Mouse (Mus musculus): Measurements from ENCODE around the gene Pla2g2d. TPM values are rescaled to one million over a fixed set of nuclear protein-coding genes. Genes with fewer than 3 reads are reported as not detected.

The Pla2g2d gene
- polyA plus RNA-seq, 1 experiment from 2014 or later: not detected

GRCm38 (mm10) chr4:138782098-138782497 lies 6.6 kb downstream of the Pla2g2d start:
- H3K36me3 ChIP-seq: no peaks in the 10 kb centered on the region
- no peak for ATAC-seq (ENCODE audit: extremely low read depth, insufficient number of reproducible peaks, low FRiP score, low TSS enrichment)
- H3K9ac ChIP-seq: no peak overlapping the region
- WGBS: 80% methylated on average over 6 of the region's 6 CpGs
- H3K4me2 ChIP-seq: no peak overlapping the region
- H3K9me3 ChIP-seq: no peaks in the 10 kb centered on the region
- H3K27me3 ChIP-seq (replicated peaks): peaks cover 46% of the 10 kb centered on the region
- H3K4me1 ChIP-seq: no peaks in the 10 kb centered on the region
- H3K4me3 ChIP-seq: no peak overlapping the region
- H3K27ac ChIP-seq (replicated peaks): no peak overlapping the region

- H3K4me3 ChIP-seq: no peak overlapping the region
- no peak for ATAC-seq (ENCODE audit: extremely low read depth, insufficient number of reproducible peaks, low FRiP score, low TSS enrichment)
- H3K9me3 ChIP-seq: no peaks in the 10 kb centered on the region
- no peaks in the 10 kb centered on the region for H3K36me3 ChIP-seq
- no peaks in the 10 kb centered on the region for H3K4me1 ChIP-seq
- no peak overlapping the region for H3K9ac ChIP-seq
- H3K27ac ChIP-seq (replicated peaks): no peak overlapping the region
- H3K27me3 ChIP-seq (replicated peaks): peaks cover 33% of the 10 kb centered on the region
- WGBS: 54% methylated on average over 4 of the region's 4 CpGs
- H3K4me2 ChIP-seq: no peak overlapping the region
Observed at GRCm38 (mm10) chr4:138785721-138786120, 10.2 kb downstream of the Pla2g2d start.

GRCm38 (mm10) chr4:138786141-138786540 lies 10.6 kb downstream of the Pla2g2d start:
- WGBS: 61% methylated on average over 4 of the region's 4 CpGs
- no peak overlapping the region for H3K4me2 ChIP-seq
- H3K9me3 ChIP-seq: no peaks in the 10 kb centered on the region
- H3K27me3 ChIP-seq (replicated peaks): peaks cover 36% of the 10 kb centered on the region
- H3K9ac ChIP-seq: no peak overlapping the region
- H3K27ac ChIP-seq (replicated peaks): no peak overlapping the region
- H3K36me3 ChIP-seq: no peaks in the 10 kb centered on the region
- H3K4me3 ChIP-seq: no peak overlapping the region
- no peaks in the 10 kb centered on the region for H3K4me1 ChIP-seq
- ATAC-seq (ENCODE audit: extremely low read depth, insufficient number of reproducible peaks, low FRiP score, low TSS enrichment): no peak

- Histone ChIP-seq H3K27ac (replicated peaks) (no peak overlapping the region), H3K4me3 (no peak overlapping the region), H3K27me3 (replicated peaks) (peaks cover 39% of the 10 kb centered on the region), H3K36me3 (no peaks in the 10 kb centered on the region), H3K9ac (no peak overlapping the region), H3K9me3 (no peaks in the 10 kb centered on the region), H3K4me2 (no peak overlapping the region), H3K4me1 (no peaks in the 10 kb centered on the region)
- WGBS: 67% methylated on average over 4 of the region's 4 CpGs
- no peak for ATAC-seq (ENCODE audit: extremely low read depth, insufficient number of reproducible peaks, low FRiP score, low TSS enrichment)
Observed at GRCm38 (mm10) chr4:138788381-138788780, 12.8 kb downstream of the Pla2g2d start.

GRCm38 (mm10) chr4:138791452-138791851 lies 15.9 kb downstream of the Pla2g2d start:
- ATAC-seq (ENCODE audit: extremely low read depth, insufficient number of reproducible peaks, low FRiP score, low TSS enrichment): no peak

GRCm38 (mm10) chr4:138792599-138792998 lies 17.1 kb downstream of the Pla2g2d start:
- 42% methylated on average over 9 of the region's 9 CpGs for WGBS
- no peak for ATAC-seq (ENCODE audit: extremely low read depth, insufficient number of reproducible peaks, low FRiP score, low TSS enrichment)
- H3K4me1 ChIP-seq: no peaks in the 10 kb centered on the region
- no peak overlapping the region for H3K4me2 ChIP-seq
- no peak overlapping the region for H3K9ac ChIP-seq
- no peaks in the 10 kb centered on the region for H3K36me3 ChIP-seq
- no peak overlapping the region for H3K4me3 ChIP-seq
- peaks cover 39% of the 10 kb centered on the region for H3K27me3 ChIP-seq (replicated peaks)
- no peak overlapping the region for H3K27ac ChIP-seq (replicated peaks)
- no peaks in the 10 kb centered on the region for H3K9me3 ChIP-seq

More at GRCm38 (mm10) chr4:138791452-138791851, 15.9 kb downstream of the Pla2g2d start:
- H3K9ac ChIP-seq: no peak overlapping the region
- H3K4me1 ChIP-seq: no peaks in the 10 kb centered on the region
- H3K4me3 ChIP-seq: no peak overlapping the region
- peaks cover 39% of the 10 kb centered on the region for H3K27me3 ChIP-seq (replicated peaks)
- no peaks in the 10 kb centered on the region for H3K9me3 ChIP-seq
- WGBS: 49% methylated on average over 6 of the region's 6 CpGs
- H3K4me2 ChIP-seq: no peak overlapping the region
- H3K36me3 ChIP-seq: no peaks in the 10 kb centered on the region
- no peak overlapping the region for H3K27ac ChIP-seq (replicated peaks)

- ATAC-seq (ENCODE audit: extremely low read depth, insufficient number of reproducible peaks, low FRiP score, low TSS enrichment): no peak
- no peak overlapping the region for H3K4me3 ChIP-seq
- no peak overlapping the region for H3K27ac ChIP-seq (replicated peaks)
- no peaks in the 10 kb centered on the region for H3K4me1 ChIP-seq
- no peak overlapping the region for H3K4me2 ChIP-seq
- no peaks in the 10 kb centered on the region for H3K36me3 ChIP-seq
- WGBS: 43% methylated on average over 2 of the region's 2 CpGs
- peaks cover 32% of the 10 kb centered on the region for H3K27me3 ChIP-seq (replicated peaks)
- no peak overlapping the region for H3K9ac ChIP-seq
- no peaks in the 10 kb centered on the region for H3K9me3 ChIP-seq
Observed at GRCm38 (mm10) chr4:138793276-138793675, 17.7 kb downstream of the Pla2g2d start.

GRCm38 (mm10) chr4:138794344-138794743 lies 18.8 kb downstream of the Pla2g2d start:
- 80% methylated on average over 6 of the region's 6 CpGs for WGBS
- Histone ChIP-seq H3K27ac (replicated peaks) (no peak overlapping the region), H3K4me1 (no peaks in the 10 kb centered on the region), H3K27me3 (replicated peaks) (peaks cover 24% of the 10 kb centered on the region), H3K4me3 (no peak overlapping the region), H3K36me3 (no peaks in the 10 kb centered on the region), H3K9ac (no peak overlapping the region), H3K9me3 (no peaks in the 10 kb centered on the region), H3K4me2 (no peak overlapping the region)
- no peak for ATAC-seq (ENCODE audit: extremely low read depth, insufficient number of reproducible peaks, low FRiP score, low TSS enrichment)

GRCm38 (mm10) chr4:138796513-138797216 lies 21.1 kb downstream of the Pla2g2d start:
- H3K4me2 ChIP-seq: no peak overlapping the region
- H3K9me3 ChIP-seq: no peaks in the 10 kb centered on the region
- H3K4me3 ChIP-seq: no peak overlapping the region
- 40% methylated on average over 6 of the region's 6 CpGs for WGBS
- peaks cover 18% of the 10 kb centered on the region for H3K27me3 ChIP-seq (replicated peaks)
- H3K36me3 ChIP-seq: no peaks in the 10 kb centered on the region
- H3K4me1 ChIP-seq: peaks cover 9% of the 10 kb centered on the region
- no peak for ATAC-seq (ENCODE audit: extremely low read depth, insufficient number of reproducible peaks, low FRiP score, low TSS enrichment)
- no peak overlapping the region for H3K9ac ChIP-seq
- H3K27ac ChIP-seq (replicated peaks): no peak overlapping the region

GRCm38 (mm10) chr4:138797217-138797570 lies 21.7 kb downstream of the Pla2g2d start:
- Histone ChIP-seq H3K27me3 (replicated peaks) (peaks cover 20% of the 10 kb centered on the region), H3K36me3 (no peaks in the 10 kb centered on the region), H3K4me1 (peaks cover 9% of the 10 kb centered on the region), H3K4me2 (no peak overlapping the region), H3K4me3 (no peak overlapping the region), H3K9me3 (no peaks in the 10 kb centered on the region), H3K9ac (no peak overlapping the region), H3K27ac (replicated peaks) (no peak overlapping the region)
- no peak for ATAC-seq (ENCODE audit: extremely low read depth, insufficient number of reproducible peaks, low FRiP score, low TSS enrichment)
- WGBS: 58% methylated on average over 4 of the region's 4 CpGs

GRCm38 (mm10) chr4:138800134-138800744 lies 24.7 kb downstream of the Pla2g2d start:
- H3K4me2 ChIP-seq: no peak overlapping the region
- no peak overlapping the region for H3K4me3 ChIP-seq
- H3K9me3 ChIP-seq: no peaks in the 10 kb centered on the region
- WGBS: 63% methylated on average over 12 of the region's 12 CpGs
- no peak overlapping the region for H3K9ac ChIP-seq
- peaks cover 9% of the 10 kb centered on the region for H3K4me1 ChIP-seq
- no peak for ATAC-seq (ENCODE audit: extremely low read depth, insufficient number of reproducible peaks, low FRiP score, low TSS enrichment)
- H3K36me3 ChIP-seq: no peaks in the 10 kb centered on the region
- H3K27me3 ChIP-seq (replicated peaks): peaks cover 25% of the 10 kb centered on the region
- no peak overlapping the region for H3K27ac ChIP-seq (replicated peaks)

GRCm38 (mm10) chr4:138801631-138802030 lies 26.1 kb downstream of the Pla2g2d start:
- H3K4me1 ChIP-seq: peaks cover 9% of the 10 kb centered on the region
- peaks cover 25% of the 10 kb centered on the region for H3K27me3 ChIP-seq (replicated peaks)
- H3K9me3 ChIP-seq: no peaks in the 10 kb centered on the region
- 76% methylated on average over 4 of the region's 4 CpGs for WGBS
- no peak overlapping the region for H3K4me3 ChIP-seq
- H3K4me2 ChIP-seq: no peak overlapping the region
- no peaks in the 10 kb centered on the region for H3K36me3 ChIP-seq
- no peak overlapping the region for H3K9ac ChIP-seq
- ATAC-seq (ENCODE audit: extremely low read depth, insufficient number of reproducible peaks, low FRiP score, low TSS enrichment): no peak
- H3K27ac ChIP-seq (replicated peaks): no peak overlapping the region
